ENCODE assay signal across 9 mouse cellular contexts in the genomic region with DNA sequence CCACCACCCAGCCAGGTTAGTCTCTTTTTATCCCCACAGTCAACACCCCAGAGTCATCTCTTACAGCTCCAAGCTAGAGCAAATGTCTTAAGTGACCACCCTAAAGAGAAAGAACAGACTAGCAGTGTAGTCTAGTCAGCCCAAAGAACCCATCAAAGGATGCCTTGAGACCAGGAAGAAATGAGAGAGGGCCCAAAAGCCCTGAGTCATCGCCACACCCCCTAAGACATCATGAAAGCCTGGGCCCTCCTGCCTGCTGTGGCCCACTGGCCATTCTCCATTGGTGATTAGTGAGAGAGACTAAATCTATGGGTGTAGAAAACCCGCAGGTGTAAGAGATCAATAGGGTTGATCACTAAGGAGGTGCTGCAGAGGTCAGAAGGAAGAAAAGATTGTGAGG.
"Had no signal": no experiment of that assay in that cellular context is flagged by ENCODE, and none has a peak within 500 bp of the region (broad histone marks: within the 10 kb centered on the region; RNA-seq: fewer than 3 reads in every experiment).

No protein-coding gene starts in this region.

- H3K4me2 ChIP-seq: limb, embryonic 12.5 days; neural tube, embryonic 12.5 days had no signal

- H3K27ac ChIP-seq: left cerebral cortex, adult 2 months; limb, embryonic 12.5 days; neural tube, embryonic 12.5 days; stomach, postnatal 0 days had no signal

- H3K9ac ChIP-seq: limb, embryonic 12.5 days; neural tube, embryonic 12.5 days had no signal

- H3K4me3 ChIP-seq: left cerebral cortex, adult 2 months; limb, embryonic 12.5 days; neural tube, embryonic 12.5 days had no signal

- DNase-seq: kidney, adult 11 months; kidney, postnatal 25 days; lung, adult 18-20 months; lung, postnatal 36 days; midbrain, embryonic 14.5 days had no signal

- H3K36me3 ChIP-seq: limb, embryonic 12.5 days; neural tube, embryonic 12.5 days had no signal

- H3K9me3 ChIP-seq: limb, embryonic 12.5 days; neural tube, embryonic 12.5 days had no signal

- H3K27me3 ChIP-seq: limb, embryonic 12.5 days; neural tube, embryonic 12.5 days had no signal
